Mouse (Mus musculus): Measurements from ENCODE around the gene Syt11. TPM values are rescaled to one million over a fixed set of nuclear protein-coding genes. Genes with fewer than 3 reads are reported as not detected.
"Not testable (repeated sequence)": the region's sequence is repeated elsewhere in the genome, so short reads cannot be mapped to it uniquely, and the experiment has no call there.

Syt11 gene
- polyA plus RNA-seq, 1 experiment, result 4.7 TPM

GRCm38 (mm10) chr3:88740147-88740546 is 34.8 kb downstream of the Syt11 start:
- 91% methylated on average over 3 of the region's 3 CpGs for WGBS
- no peak for DNase-seq (ENCODE audit: low read depth, low spot score)

GRCm38 (mm10) chr3:88738641-88739040 is 36.3 kb downstream of the Syt11 start:
- WGBS, result 37% methylated on average over 3 of the region's 3 CpGs
- no peak for DNase-seq (ENCODE audit: low read depth, low spot score)

- WGBS, result 20% methylated on average over 2 of the region's 2 CpGs
Observed at GRCm38 (mm10) chr3:88736556-88736955, 38.4 kb downstream of the Syt11 start.

GRCm38 (mm10) chr3:88719098-88719497 is 55.9 kb downstream of the Syt11 start:
- peak; percentile 94 for DNase-seq (ENCODE audit: low read depth, low spot score)
- 16% methylated on average over 2 of the region's 2 CpGs for WGBS

More at GRCm38 (mm10) chr3:88736556-88736955, 38.4 kb downstream of the Syt11 start:
- no peak for DNase-seq (ENCODE audit: low read depth, low spot score)

GRCm38 (mm10) chr3:88717831-88718230 is 57.1 kb downstream of the Syt11 start:
- WGBS, result 0% methylated on average over 1 of the region's 1 CpGs
- no peak for DNase-seq (ENCODE audit: low read depth, low spot score)

GRCm38 (mm10) chr3:88717198-88717798 is 57.7 kb downstream of the Syt11 start:
- no peak for DNase-seq (ENCODE audit: low read depth, low spot score)
- WGBS, result 2% methylated on average over 9 of the region's 9 CpGs

- under 1% methylated on average over 27 of the region's 27 CpGs for WGBS
- peak; percentile 65 for DNase-seq (ENCODE audit: low read depth, low spot score)
Observed at GRCm38 (mm10) chr3:88716399-88717197, 58.4 kb downstream of the Syt11 start, which contains the start of gene Rit1. Gene Rit1, plus strand, starts transcription at chr3:88716838.

GRCm38 (mm10) chr3:88715716-88716115 is 59.2 kb downstream of the Syt11 start:
- DNase-seq (ENCODE audit: low read depth, low spot score), result not testable (repeated sequence)
- WGBS, result 94% methylated on average over 5 of the region's 5 CpGs

- WGBS, result 49% methylated on average over 2 of the region's 2 CpGs
- no peak for DNase-seq (ENCODE audit: low read depth, low spot score)
Observed at GRCm38 (mm10) chr3:88714725-88715124, 60.2 kb downstream of the Syt11 start.

GRCm38 (mm10) chr3:88713709-88714108 is 61.3 kb downstream of the Syt11 start:
- DNase-seq (ENCODE audit: low read depth, low spot score), result no peak
- WGBS, result 87% methylated on average over 4 of the region's 4 CpGs

GRCm38 (mm10) chr3:88701222-88701621 is 73.7 kb downstream of the Syt11 start:
- no peak for DNase-seq (ENCODE audit: low read depth, low spot score)
- 58% methylated on average over 3 of the region's 3 CpGs for whole genome bisulfite sequencing

GRCm38 (mm10) chr3:88700247-88700646 is 74.7 kb downstream of the Syt11 start:
- no peak for DNase-seq (ENCODE audit: low read depth, low spot score)
- WGBS, result 77% methylated on average over 3 of the region's 3 CpGs

- no peak for DNase-seq (ENCODE audit: low read depth, low spot score)
- WGBS, result 59% methylated on average over 6 of the region's 6 CpGs
Observed at GRCm38 (mm10) chr3:88698834-88699233, 76.1 kb downstream of the Syt11 start.

GRCm38 (mm10) chr3:88698051-88698450 is 76.9 kb downstream of the Syt11 start:
- 87% methylated on average over 1 of the region's 1 CpGs for WGBS
- no peak for DNase-seq (ENCODE audit: low read depth, low spot score)

GRCm38 (mm10) chr3:88695545-88695944 is 79.4 kb downstream of the Syt11 start:
- no peak for DNase-seq (ENCODE audit: low read depth, low spot score)

Other genes starting within 250 kb of the Syt11 start
- 0.63 and 0.89 TPM in 2 replicates for gene Mex3a, start 242.8 kb downstream of the Syt11 start, polyA plus RNA-seq (2012; rRNA removed)
- 236 and 238 TPM in 2 replicates for gene Rab25, start 226.9 kb downstream of the Syt11 start, polyA plus RNA-seq (2012; rRNA removed)
- gene Lamtor2, start 222.1 kb downstream of the Syt11 start, polyA plus RNA-seq (2012; rRNA removed), result 148 and 165 TPM in 2 replicates
- 41.2 and 50.6 TPM in 2 replicates for gene Ubqln4, start 221.4 kb downstream of the Syt11 start, polyA plus RNA-seq (2012; rRNA removed)
- gene Ssr2, start 199.3 kb downstream of the Syt11 start, polyA plus RNA-seq (2012; rRNA removed), result 417 and 500 TPM in 2 replicates
- 49.2 and 77.5 TPM in 2 replicates for gene Arhgef2, start 169.2 kb downstream of the Syt11 start, polyA plus RNA-seq (2012; rRNA removed)
- 0.12 TPM in 1 of 2 replicates, not detected in the other for gene Rxfp4, start 122.0 kb downstream of the Syt11 start, polyA plus RNA-seq (2012; rRNA removed)
- gene Khdc4, start 89.4 kb downstream of the Syt11 start, polyA plus RNA-seq (2012; rRNA removed), result 28.6 and 50.6 TPM in 2 replicates
- gene Rit1, start 58.3 kb downstream of the Syt11 start, polyA plus RNA-seq (2012; rRNA removed), result 30.6 and 38.7 TPM in 2 replicates
- gene Gon4l, start 60.1 kb upstream of the Syt11 start, polyA plus RNA-seq (2012; rRNA removed), result 9.4 and 12.2 TPM in 2 replicates
- gene Msto1, start 138.8 kb upstream of the Syt11 start, polyA plus RNA-seq (2012; rRNA removed), result 18.4 and 18.8 TPM in 2 replicates
- gene Ash1l, start 175.5 kb upstream of the Syt11 start, polyA plus RNA-seq (2012; rRNA removed), result 3.8 and 6.5 TPM in 2 replicates
- gene Dap3, start 176.0 kb upstream of the Syt11 start, polyA plus RNA-seq (2012; rRNA removed), result 44.8 and 46.9 TPM in 2 replicates